Mouse (Mus musculus): Measurements from ENCODE around the gene Txndc11.

Gene Txndc11

DNA sequence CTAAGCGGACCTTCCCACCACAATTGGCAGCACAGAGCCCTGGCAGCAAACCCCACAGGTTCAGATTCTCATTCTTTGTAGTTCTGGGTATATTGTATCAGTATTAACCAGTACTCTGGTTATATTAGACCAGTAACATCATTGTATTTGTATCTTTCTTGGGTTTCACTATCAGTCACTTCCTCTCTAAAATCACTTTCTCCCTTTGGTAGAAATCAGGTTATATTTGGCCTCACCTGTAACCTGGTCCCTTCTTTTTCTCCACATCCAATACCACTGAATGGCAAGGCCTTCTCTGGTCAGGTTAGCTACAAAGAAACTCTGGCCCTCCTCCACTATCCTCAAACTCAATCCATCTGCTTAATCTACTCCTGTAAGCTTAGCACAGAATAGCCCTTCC lies 29.5 kb downstream of the Txndc11 start:
- no peak for DNase-seq (ENCODE audit: low spot score)

DNA sequence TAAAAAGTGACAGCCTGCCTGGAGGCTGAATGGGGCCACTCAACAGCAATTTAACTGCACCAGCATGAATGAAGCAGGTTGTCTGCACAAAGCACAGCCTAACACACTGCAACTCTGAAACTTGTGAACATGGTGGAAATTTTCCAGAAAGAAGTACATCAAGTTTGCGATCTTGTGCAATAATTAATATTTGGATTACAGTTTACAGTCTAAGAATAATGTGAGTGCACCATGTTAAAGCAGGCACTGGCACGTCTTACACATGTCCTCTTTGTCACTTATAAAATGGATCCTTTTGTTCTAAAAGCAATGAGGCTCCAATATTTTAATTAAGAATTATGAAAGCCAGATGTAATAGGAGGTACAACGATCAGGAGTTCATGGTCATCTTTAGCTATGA lies 37.1 kb downstream of the Txndc11 start:
- DNase-seq (ENCODE audit: low spot score) = no peak

DNA sequence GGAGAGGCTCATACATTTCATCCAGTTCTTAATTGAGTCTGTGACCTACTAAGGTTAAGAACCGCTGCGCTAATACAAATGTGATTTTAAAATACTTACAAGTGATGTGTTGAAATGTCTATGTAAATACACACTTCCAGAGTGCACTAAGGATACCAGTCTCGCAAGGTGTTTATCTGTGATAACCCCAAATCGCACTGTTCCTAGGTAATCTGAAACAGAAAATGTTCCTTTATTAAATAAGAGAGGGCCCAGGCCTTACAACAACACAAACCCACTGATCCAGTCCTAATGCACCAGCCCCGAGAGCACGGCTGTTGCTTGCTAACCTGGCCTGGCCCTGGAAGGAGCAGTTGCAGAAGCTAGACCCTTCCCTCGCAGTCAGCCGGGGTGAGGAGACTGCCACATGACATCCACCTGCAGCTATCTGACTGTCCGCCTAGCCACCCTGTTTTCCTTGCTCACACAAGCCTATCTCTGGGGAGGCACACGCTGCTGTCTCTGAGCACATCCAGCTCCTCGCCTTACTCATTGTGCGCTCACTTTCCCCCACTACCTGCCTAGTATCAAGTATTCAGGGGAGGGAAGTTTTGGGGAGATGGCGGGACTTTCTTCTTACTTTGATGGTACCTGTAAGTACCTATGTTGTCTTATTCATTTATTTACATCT lies 40.6 kb downstream of the Txndc11 start:
- DNase-seq (ENCODE audit: low spot score) = no peak

DNA sequence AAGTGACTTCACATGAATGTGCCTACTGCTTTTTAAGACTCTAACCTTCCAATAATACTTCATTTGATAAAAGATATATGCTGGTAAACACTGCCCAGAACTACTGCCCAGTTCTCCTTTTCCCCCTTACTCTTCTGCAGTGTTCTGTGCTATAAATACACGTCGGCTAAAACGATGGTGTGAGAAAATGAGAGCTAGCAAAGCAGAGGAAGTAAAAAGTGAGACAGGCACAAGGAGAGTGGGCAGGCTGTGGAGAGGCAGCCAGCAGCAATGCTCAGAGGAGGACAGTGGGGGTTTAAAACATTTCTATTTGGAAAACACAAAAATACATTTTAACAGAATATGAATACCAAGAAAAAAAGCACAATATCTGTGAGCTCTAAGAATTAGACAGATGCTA lies 41.9 kb downstream of the Txndc11 start:
- DNase-seq (ENCODE audit: low spot score) = no peak

DNA sequence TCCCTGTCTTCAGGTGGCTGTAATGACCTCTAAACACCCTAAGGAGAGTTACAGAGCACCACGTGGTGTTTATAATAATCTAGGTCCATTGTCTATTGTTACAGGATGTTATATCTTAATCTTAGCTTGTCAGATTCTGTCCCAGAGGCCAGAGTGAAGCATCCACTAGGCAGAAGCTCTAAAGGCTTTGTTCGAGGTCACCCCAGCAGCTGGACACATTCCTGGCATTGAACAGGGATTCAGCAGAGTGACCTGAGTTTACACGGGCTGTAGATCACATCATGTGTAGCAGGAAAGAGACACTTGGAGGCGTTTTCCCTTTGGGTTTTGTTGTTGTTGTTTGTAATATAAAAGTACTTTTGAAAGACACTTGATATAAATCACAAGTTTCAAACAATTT lies 42.4 kb downstream of the Txndc11 start:
- DNase-seq (ENCODE audit: low spot score) = no peak

DNA sequence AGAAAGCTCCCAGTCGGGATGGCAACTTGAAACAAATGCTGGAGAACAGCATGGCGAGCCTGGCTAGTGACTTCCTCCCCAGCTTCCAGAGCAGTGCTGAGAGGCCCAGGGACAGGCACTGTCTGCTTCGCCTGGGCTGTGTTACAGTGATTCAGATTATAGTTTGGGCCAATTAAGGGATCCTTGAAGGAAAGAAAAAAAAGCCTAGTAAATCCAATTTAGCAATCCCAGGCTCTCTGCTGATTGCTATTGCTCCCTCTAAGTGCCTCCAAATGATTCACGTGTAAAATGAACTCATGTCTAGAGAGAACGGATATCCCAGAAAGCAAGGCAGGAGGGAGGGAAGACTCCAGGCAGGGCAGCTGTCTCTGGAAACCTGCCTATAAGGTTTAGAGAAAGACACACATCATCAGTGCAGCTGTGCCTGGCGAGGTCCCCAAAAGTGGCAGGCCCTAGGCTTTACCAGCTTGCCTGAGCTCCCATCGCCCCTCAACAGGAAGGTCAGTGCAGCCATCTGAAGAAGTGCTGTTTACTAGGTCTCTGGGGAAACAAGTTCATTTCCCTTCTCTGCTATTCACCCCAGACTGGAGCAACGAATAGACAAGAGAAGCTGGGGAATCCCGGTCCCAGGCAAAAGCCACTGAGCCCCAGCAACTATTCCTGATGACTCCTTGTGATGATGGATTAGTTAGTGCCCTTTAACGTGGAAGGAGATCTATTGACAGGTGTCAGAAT lies 43.4 kb downstream of the Txndc11 start:
- DNase-seq (ENCODE audit: low spot score) = no peak

DNA sequence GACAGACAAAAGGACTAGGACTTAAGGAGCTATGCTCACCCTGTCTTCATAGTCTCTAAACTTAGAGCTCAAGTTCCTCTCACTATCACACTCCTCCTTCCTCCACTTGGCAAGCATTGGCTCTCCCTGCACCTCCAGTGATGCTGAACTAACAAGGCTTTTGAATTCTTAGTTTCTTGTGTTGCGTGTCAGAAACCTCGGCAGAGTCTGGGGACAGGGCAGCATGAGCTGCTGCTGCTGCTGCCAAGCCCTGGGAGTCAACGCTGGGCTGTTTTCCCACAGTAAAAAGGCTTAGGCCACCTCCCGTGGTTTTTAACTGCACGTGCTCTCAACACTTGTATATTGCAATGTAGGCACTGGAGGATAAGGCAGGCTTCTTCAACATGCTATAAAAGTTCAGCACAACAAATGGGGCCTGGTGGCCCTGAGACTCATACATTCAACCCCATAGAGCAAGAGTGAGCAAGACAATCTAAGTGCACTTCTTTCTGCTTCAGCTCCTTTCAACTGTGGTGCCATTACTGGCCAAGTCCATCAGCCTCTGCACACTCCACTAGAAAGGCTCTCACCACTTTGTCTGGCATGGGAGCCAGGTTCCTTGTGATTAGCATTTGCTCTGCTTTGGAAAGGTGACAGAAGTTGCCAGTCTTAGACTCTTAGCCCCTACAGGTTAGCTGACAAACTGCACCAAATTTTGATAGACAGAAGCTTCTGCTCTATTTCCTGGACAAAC lies 47.4 kb downstream of the Txndc11 start:
- DNase-seq (ENCODE audit: low spot score) = no peak

DNA sequence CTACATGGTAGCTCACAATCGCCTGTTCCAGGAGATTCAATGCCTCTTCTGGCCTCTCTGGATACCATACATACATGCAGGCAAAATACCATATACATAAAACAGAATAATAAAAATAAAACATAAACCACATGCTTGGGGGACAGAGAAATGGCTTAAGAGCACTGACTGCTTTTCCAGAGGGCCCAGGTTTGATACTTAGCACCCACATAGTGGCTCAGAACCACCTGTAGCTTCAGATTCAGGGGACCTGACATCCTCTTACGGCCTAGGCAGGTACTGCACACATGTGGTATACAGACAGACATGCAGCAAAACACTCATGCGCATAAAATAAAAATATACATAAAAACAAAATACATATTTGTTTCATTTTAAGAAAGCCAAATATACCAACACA lies 48.2 kb downstream of the Txndc11 start:
- DNase-seq (ENCODE audit: low spot score) = no peak

DNA sequence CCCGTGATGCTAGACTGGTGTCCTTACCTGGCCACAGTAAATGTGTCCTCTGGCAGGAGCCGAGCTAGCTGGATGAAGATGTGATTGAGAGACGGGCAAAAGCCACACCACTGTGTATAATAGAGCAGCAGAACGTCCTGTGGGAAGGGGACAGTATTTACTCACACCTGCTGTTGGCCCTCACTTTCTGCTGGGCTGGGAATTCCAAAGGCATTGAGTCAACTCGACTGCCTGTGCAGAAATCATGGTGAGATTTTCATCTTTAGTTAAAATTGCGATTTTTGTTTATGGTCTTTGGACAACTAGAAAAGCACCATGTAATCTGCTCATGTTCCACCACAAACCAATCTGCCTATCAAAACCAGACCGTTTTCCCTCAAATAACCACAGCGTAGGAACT lies 50.3 kb downstream of the Txndc11 start:
- DNase-seq (ENCODE audit: low spot score) = no peak

DNA sequence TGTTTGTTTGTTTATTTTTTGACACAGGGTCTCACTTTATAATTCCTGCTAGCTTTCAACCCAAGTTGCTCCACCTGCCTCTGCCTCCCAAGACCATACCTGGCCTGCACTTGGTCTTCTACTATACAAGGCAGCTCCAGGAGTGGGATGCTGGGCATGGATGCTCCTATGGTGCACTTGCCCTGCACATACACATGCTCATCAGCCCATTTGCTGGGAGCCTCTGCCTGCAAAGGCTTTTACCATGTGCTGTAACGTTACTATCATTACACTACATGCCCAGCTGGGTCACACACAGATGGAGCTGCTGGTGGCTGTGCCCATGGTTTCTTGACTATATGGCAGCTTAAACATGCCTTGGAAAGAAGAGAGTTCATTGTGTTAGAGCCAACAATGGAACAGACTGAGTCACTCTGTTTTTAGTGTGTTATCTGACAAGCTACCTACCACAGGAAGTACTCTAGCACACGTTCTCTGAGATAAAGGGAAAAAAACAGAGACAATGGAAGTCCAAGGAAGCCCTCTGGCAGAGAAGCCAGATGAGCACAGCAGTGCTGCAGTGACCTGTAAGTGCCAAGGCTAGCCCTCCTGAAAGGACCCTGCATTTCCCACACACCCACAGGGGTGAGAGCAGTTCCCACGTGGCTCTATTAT lies 56.1 kb downstream of the Txndc11 start:
- no peak for DNase-seq (ENCODE audit: low spot score)

DNA sequence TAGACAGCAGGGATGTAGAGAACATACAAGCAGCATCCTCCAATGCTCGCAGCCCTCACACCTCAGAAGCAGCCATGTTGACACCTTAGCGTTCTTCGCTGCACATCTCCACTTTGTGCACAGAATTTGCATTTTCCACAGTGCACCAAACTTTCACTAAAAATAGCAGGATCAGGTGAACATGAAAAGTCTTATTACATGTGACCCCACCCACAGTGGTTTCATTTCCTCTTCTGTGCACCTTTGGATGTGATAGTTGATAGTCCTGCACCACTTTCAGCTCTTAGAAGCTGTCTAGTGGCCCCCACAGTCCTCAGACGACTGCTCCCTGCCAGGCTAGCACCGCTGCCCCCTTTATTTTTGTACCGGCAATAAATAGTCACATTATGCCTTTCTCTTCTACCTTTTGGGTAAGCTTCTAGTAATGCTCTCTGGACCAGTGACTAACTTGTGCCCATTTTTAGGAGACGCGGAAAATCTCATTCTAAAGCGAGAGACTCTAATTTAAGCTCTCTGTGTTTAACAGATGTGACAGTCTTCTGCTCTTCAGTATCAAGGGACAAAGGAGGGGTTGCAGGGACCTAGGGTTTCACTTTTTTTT lies 56.7 kb downstream of the Txndc11 start:
- no peak for DNase-seq (ENCODE audit: low spot score)

DNA sequence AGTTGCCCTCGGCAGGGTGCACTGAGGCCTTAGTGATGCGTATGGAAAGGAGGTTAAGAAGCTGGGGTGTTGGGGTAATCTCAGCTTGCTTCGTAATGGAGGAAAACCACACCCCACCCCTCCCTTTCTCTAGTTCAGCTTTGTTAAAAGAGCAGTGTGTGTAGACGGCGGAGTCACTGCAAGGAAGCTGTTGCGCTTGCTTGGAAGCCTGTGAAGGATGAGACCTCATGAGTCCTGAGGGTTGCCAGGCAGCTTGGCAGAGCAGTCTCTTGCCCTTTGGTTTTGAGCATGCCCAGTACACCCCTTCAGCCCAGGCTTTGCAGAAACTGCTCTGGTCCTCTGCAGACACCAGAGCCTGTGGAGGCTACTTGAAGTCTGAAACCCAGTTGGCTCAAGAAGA lies 61.4 kb downstream of the Txndc11 start:
- DNase-seq (ENCODE audit: low spot score) = no peak

DNA sequence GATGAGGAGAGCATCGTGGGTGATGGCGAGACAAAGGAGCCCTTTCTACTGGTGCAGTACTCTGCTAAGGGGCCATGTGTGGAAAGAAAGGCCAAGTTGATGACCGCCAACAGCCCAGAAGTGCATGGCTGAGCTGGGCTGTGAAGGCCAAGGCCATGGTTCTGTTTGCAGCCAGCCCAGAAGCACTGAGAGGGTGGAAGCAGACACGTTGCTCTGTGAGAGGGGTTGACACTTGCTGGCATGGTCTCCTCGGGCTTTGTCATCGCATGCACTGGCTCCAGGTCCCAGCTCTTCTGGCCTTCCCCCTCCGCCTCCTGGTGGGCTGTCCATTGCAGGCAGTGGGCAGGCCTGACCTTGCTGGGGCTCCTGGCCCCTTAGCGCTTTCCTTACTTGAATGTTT lies 62.0 kb downstream of the Txndc11 start:
- no peak for DNase-seq (ENCODE audit: low spot score)

DNA sequence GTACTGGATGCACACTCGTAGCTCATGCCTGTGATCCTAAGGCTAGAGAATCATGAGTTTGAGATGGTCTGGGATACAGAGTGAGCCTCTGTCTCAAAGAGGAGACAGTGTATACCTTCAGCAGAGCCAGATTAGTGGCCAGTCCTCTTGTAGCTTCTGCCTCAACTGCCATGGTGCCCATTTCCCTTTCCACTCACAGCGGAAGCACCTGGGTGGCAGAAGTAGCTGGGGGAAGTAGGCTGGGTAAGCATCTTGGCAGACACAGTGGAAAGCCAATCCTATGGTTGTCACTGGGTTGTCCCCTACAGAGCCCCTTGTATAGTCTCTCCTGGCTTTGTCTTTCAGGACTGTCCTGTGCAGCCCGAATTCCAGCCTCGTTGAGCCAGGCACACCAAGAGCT lies 62.6 kb downstream of the Txndc11 start:
- no peak for DNase-seq (ENCODE audit: low spot score)

DNA sequence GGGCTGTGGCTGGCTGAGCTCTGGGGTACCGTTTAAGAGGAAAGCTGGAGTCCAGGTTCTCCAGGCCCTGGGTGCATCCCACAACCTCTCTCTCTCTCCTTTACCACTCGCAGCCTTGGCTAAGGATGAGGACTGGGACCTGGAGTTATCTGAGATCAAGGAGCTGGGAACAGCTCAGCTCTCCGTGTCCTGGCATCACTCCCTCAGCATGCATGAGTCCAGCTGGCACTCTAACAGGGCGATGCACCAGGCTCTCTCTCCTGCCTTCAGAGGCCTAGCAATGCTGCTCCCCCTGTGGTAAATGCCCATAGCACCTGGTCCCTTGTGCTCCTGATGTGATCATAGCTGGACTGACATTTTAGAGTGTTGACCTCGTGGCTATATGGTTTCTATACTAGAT lies 63.3 kb downstream of the Txndc11 start:
- DNase-seq (ENCODE audit: low spot score) = no peak

DNA sequence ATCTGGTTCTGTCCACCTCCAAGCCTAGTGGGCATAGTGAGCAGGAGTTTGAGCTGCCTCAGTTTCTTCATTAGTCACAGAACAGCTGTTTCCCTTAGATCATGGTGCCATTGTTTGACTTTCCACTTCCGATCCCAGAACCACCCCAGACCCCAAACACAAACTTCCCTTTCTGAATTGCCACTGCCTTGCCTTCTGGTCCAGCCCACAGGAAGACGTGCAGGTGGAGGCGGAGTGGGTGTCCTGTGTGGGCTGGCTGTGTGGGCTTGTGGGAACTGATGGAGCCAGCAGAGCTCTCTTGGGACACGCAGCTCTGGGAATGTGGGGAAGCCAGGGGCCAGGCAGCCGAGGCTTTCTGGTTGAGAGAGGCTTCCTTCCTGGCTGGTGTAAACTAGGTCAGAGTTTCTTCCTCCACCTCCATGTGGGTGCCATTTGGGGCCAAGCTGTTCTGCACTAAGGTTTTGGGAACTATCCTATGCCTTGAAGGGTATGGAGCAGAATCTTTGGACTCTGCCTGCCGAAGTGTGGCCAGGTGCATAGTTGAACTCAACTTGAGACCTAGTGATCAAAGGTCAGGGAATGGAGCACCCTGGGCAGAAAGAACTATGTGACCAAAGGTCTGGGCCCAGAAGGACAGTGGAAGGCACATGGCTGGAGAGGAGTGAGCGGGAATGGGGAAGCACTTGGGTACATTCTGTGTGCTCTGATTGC lies 64.6 kb downstream of the Txndc11 start:
- no peak for DNase-seq (ENCODE audit: low spot score)

DNA sequence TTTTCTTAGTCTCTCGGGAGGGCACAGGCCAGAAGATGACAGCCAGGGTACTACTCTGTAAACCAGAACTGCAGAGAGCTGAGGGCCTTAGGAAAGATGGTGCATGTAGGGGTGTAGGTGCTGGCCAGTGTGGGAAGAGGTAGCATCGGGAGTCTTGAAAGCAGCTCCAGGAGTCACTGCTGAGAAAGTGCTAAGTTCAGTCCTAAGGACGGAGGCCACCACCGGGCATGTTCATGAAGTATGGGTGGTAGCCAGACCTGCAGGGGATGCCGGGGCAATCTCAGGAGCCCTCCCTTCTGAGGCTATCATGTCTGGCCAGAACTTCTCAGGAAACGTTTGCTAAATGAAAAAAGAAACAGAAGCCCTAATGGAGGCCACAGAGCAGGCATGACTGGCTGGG lies 65.2 kb downstream of the Txndc11 start:
- no peak for DNase-seq (ENCODE audit: low spot score)

DNA sequence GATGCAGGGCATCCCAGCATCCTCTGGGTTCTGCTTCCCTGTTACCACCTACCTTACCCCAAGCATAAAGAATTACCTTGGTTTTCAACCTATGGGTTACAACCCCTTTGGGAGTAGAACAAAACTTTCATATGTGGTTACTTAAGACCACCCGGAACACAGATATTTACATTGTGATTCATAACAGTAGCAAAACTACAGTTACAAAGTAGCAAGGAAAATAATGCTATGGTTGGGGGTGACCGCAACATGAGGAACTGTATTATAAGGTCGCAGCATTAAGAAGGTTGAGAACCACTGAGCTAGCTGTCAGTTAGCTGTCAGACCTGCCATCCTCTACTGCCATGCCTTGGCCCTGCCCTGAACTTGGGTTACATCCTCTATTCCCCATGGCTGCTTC lies 65.8 kb downstream of the Txndc11 start:
- no peak for DNase-seq (ENCODE audit: low spot score)

DNA sequence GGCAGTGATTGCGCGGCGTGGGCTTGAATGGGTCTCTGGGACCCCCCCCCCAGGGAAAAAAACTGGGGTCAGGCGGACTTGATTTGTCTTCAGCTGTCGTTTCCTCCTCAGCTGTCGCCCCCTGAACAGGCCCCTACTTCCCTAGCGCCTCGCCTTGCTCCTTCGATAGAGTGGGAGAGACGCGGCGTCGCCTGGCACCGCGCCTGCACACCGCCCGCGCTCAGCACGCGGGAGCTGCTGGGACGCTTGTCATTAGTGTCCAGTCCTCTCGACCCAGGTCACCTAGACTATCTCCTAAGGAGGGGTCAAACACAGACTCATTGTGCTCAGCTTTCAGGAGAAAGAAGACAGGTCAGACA lies 67.6 kb downstream of the Txndc11 start:
- peak; percentile 42 for DNase-seq (ENCODE audit: low spot score)

DNA sequence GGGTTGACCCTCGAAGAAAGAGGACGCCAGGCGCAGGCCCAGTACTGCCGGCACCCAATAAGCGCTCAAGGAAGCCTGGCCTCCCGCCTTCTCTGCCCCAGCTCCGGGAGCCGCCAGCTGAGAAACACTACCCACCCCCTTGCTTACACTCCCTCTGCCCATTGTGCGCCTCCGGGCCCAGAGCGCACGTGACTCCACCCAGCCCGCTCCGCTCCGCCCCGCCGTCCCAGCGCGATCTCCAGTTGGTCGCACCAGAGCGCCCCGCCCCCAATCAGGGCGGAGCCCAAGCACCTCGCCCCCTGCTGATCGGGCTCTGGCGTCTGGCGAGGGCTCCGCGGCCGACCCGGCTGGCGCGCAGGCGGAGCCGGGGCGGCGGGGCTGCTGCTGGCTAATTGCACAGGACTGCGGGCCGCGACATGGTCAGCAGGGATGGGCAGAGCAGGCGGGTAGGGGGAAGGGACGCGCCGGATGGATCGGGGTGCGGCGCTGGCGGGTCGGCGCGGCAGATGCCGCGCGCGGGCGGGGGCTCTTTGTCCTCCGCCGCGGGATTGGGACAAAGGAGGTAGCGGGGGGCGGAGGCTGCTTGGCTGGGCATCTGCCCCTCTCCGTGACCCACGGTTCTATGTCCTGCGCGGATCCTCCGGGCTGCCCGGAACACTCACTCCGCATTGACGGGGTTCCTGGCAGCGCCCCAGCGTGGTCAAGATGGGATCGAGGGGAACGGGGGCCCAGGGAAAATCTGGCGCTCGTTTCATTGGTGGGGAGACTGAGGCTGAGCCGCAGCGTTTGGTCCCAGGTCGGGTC lies 68.2 kb downstream of the Txndc11 start, which contains the start of gene Litaf:
Gene Litaf (minus strand): TSS at position 129 of the 804 bp plus-strand sequence.
- peak; percentile 89 for DNase-seq (ENCODE audit: low spot score)

DNA sequence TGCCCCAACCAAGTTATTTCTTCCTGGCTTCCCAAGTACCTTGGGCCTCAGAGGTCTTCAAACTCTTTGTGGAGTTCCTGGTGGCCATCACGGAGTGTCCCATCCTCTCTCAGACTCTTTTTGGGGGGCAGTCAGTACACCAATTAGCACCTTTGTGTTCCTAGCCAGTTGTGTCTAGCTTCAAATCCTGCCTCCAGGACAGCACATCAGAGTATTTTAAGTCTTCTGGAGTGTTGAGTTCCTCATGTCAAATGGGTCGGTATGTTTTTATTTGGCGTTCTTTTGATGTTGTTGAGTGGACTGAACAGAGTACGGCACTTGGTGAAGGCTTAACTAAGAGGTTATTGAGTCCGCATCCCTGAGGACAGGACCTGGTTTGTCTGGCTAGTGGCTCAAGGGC lies 69.0 kb downstream of the Txndc11 start:
- no peak for DNase-seq (ENCODE audit: low spot score)
